Mouse (Mus musculus) neural tube, embryonic 14.5 days (tissue): ENCODE data around the gene Pfn2. TPM values are rescaled to one million over a fixed set of nuclear protein-coding genes. Genes with fewer than 3 reads are reported as not detected.
A peak's percentile ranks its signal among the peaks of the same experiment; 100 is the strongest.
"Not testable (repeated sequence)": the region's sequence is repeated elsewhere in the genome, so short reads cannot be mapped to it uniquely, and the experiment has no call there.

Experiments
- ATAC-seq: fragments of 200-750 bp; cut with Nextera tagmentation; 2 replicates; pipeline ENCODE4 v1.8.0; 2017; ENCODE audit warnings: low read depth, mild to moderate bottlenecking, moderate TSS enrichment, moderate library complexity
- H3K27ac ChIP-seq: fragments of 300-500 bp; sonication (generic); 2 replicates; pipeline ENCODE4 v1.5.1; 2014; ENCODE audit warnings: low read depth, mild to moderate bottlenecking, control low read depth, low read length, moderate library complexity, mixed read lengths
- H3K27me3 ChIP-seq: fragments of 300-500 bp; sonication (generic); 2 replicates; pipeline ENCODE4 v1.6.1; 2014; ENCODE audit warnings: low read length; ENCODE audit not compliant: control insufficient read depth, insufficient read depth
- H3K36me3 ChIP-seq: fragments of 300-500 bp; sonication (generic); 2 replicates; pipeline ENCODE4 v1.6.1; 2014; ENCODE audit warnings: low read length, mixed read lengths; ENCODE audit not compliant: control insufficient read depth, insufficient read depth
- H3K4me1 ChIP-seq: fragments of 300-500 bp; sonication (generic); 2 replicates; pipeline ENCODE4 v1.6.1; 2014; ENCODE audit warnings: low read length; ENCODE audit not compliant: control insufficient read depth, insufficient read depth
- H3K4me2 ChIP-seq: fragments of 300-500 bp; sonication (generic); 2 replicates; pipeline ENCODE4 v1.6.1; 2014; ENCODE audit warnings: mild to moderate bottlenecking, low read depth, low read length, control low read depth
- H3K4me3 ChIP-seq: fragments of 300-500 bp; sonication (generic); 2 replicates; pipeline ENCODE4 v1.5.1; 2014; ENCODE audit warnings: low read depth, low read length, control low read depth, mixed read lengths
- H3K9ac ChIP-seq: fragments of 300-500 bp; sonication (generic); replicated peaks from 2 replicates; pipeline ENCODE4 v1.6.1; 2014; ENCODE audit warnings: low read depth, mild to moderate bottlenecking, control low read depth, low read length, mixed read lengths
- H3K9me3 ChIP-seq: fragments of 300-500 bp; sonication (generic); 2 replicates; pipeline ENCODE4 v1.6.1; 2016; ENCODE audit warnings: low read length; ENCODE audit not compliant: control insufficient read depth
- WGBS: fragments of 180-500 bp; shearing (Covaris S2); extraction: QIAGEN DNeasy Blood & Tissue Kit; methylation state at CpG from one replicate; pipeline ENCODE4 v1.1.7; 2014; 5-methylcytosine and 5-hydroxymethylcytosine counted together
- polyA plus RNA-seq: library from polyadenylated mRNA; unstranded; fragments of >200 nt; fragmentation: Nextera tagmentation; extraction: Ambion mirVana; gene quantifications from 2 replicates; pipeline ENCODE4 v1.2.1, GENCODE M21; 2014

The Pfn2 gene
- polyA plus RNA-seq, 1 experiment from 2014 or later = 747 TPM

DNA sequence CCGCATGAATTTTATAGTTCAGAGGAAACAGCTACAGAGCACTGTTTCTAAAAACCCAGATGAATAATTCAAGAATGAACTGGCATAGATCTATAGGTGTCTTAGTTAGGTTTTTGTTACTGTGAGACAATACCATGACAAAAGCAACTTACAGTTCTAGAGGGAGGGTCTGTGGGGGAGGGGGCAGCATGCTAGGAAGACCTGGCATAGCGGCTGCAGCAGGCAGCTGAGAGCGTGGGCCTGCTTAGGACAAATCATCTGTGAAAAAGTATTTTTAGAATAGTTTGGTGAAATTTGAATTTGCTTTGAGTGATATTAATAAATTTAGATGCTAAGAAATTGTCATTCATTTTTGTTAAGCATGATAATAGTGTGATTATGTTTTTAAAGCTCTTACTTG is 22.0 kb downstream of the Pfn2 start:
- H3K27me3 ChIP-seq = no peaks in the 10 kb centered on the region
- no peaks in the 10 kb centered on the region for H3K9me3 ChIP-seq
- no peaks in the 10 kb centered on the region for H3K36me3 ChIP-seq
- no peak overlapping the region for H3K27ac ChIP-seq
- whole genome bisulfite sequencing = 84% methylated on average over 3 of the region's 3 CpGs
- no peak overlapping the region for H3K9ac ChIP-seq
- H3K4me3 ChIP-seq = no peak overlapping the region
- no peaks in the 10 kb centered on the region for H3K4me1 ChIP-seq
- no peak overlapping the region for H3K4me2 ChIP-seq
- ATAC-seq = no peak

- H3K27ac ChIP-seq = no peak overlapping the region
- no peaks in the 10 kb centered on the region for H3K9me3 ChIP-seq
- peak; percentile 58 for ATAC-seq
Measured at GRCm38 (mm10) chr3:57815447-57815846, 32.4 kb downstream of the Pfn2 start.

DNA sequence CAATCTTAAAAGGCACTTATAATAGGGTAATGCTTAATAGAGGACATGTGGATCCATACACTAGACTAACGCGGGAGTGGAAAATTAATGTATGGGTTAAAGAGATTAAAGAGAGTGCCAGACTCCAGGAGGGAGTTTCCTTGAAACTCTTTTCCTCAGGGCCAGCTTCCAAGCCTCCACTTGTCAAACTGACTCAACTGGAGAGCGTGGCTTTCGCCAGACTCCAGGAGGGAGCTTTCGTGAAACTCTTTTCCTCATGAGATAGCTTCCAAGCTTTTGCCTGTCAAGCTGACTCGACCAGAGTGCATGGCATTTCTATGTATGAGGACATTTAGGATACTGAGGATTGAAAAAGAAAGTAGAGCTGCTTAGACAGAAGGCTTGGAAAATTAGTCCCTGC is 52.8 kb downstream of the Pfn2 start:
- not testable (repeated sequence) for H3K9ac ChIP-seq, H3K4me2 ChIP-seq, H3K4me1 ChIP-seq, H3K27me3 ChIP-seq, H3K27ac ChIP-seq, ATAC-seq, H3K36me3 ChIP-seq, H3K4me3 ChIP-seq, H3K9me3 ChIP-seq
- WGBS = 75% methylated on average over 6 of the region's 6 CpGs

More at GRCm38 (mm10) chr3:57815447-57815846, 32.4 kb downstream of the Pfn2 start:
- Histone ChIP-seq H3K27me3 (no peaks in the 10 kb centered on the region), H3K4me2 (no peak overlapping the region), H3K36me3 (no peaks in the 10 kb centered on the region), H3K9ac (no peak overlapping the region), H3K4me3 (no peak overlapping the region), H3K4me1 (no peaks in the 10 kb centered on the region)
- 85% methylated on average over 6 of the region's 6 CpGs for WGBS

Other genes with a start within 250 kb of the Pfn2 start
- gene Commd2, start 196.4 kb downstream of the Pfn2 start, polyA plus RNA-seq = 70.9 and 77.5 TPM in 2 replicates
- gene Ankub1, start 155.3 kb downstream of the Pfn2 start, polyA plus RNA-seq = not detected in 2 replicates
- gene Rnf13, start 112.0 kb downstream of the Pfn2 start, polyA plus RNA-seq = 84.7 and 90.6 TPM in 2 replicates